In the genomic region with DNA sequence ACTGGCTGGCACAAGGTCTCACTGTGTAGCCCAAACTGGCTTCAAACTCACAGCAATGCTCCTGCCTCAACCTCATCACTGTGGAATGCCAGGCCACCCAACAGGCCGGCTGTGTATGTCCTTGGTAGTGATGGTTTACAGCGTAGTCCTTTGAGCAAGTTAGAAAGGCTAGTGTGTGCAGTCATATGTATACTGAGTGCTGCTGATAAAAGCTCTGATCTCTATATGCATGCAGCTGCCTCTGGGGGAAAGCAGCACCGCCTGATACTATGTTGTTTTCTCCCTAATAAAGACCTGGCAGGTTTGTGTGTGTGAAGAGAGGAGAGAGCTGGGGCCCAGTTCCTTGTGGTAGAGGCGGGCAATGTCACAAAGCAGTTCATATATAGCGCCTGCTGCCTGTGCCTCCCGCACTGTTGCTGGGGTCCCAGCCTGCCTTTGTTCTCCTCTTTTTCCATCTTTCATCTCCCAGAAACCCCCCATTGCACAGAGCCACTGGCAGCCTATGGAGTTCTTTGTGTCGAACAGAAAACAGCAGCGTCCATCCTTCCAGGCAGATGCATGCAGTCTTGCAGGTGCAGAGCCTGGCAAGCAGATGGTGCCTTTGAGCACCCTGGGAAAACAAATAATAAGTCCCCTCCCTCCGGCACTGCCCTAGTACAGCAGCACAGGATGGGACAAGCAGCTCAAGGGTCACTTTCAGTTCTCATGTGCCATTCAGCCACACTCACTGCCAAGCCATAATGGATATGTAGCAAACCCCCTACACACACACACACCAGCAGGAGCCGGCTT, we compare ENCODE assay signal across 8 mouse cellular contexts.
A peak's percentile ranks its signal among the peaks of the same experiment; 100 is the strongest.
DNase-seq lines count a peak whose midpoint lies in the region; ATAC-seq lines count a peak whose summit lies in the region.

No protein-coding gene starts in this region.

- H3K4me1 ChIP-seq in forebrain, embryonic 16.5 days (replicated peaks; ENCODE audit: control insufficient read depth, insufficient read depth, low read length), result peaks cover 16% of the 10 kb centered on the region

- H3K9ac ChIP-seq in forebrain, embryonic 16.5 days (replicated peaks; ENCODE audit: low read depth, low read length), result peak overlapping the region; percentile 16

- H3K27me3 ChIP-seq in forebrain, embryonic 16.5 days (replicated peaks; ENCODE audit: control insufficient read depth, insufficient read depth, low read length), result no peaks in the 10 kb centered on the region

- 4% methylated on average over 10 of the region's 10 CpGs for WGBS in forebrain, embryonic 16.5 days

- intact Hi-C loops in gastrocnemius, postnatal 14 days (cut with DNase I; ENCODE audit: low total_unique reads), result no loop called here

- H3K4me3 ChIP-seq in forebrain, embryonic 16.5 days (replicated peaks; ENCODE audit: low read length), result no peak overlapping the region

- H3K9me3 ChIP-seq in forebrain, embryonic 16.5 days (ENCODE audit: control insufficient read depth, low read length), result no peaks in the 10 kb centered on the region

- H3K36me3 ChIP-seq in forebrain, embryonic 16.5 days (ENCODE audit: control insufficient read depth, insufficient read depth), result no peaks in the 10 kb centered on the region

- peak; percentile 88 for ATAC-seq in forebrain, embryonic 16.5 days

- H3K27ac ChIP-seq in forebrain, embryonic 16.5 days (ENCODE audit: low read length), result peak overlapping the region; percentile 78

- DNase-seq in right cerebral cortex, adult 2 months (ENCODE audit: low spot score in 2 of 2), result peak; percentile 11 to 22
- DNase-seq in right cerebral cortex, postnatal 36 days (ENCODE audit: low spot score in 2 of 2), result no peak
- peak; percentile 57 to 73 for DNase-seq in lung, adult 18-20 months
- peak; percentile 65 for DNase-seq in retina, embryonic 14.5 days (ENCODE audit: low spot score)
- no peak for DNase-seq in spleen, adult 12 weeks (ENCODE audit: low spot score)
- no peak for DNase-seq in layer of hippocampus, adult 8-10 months (ENCODE audit: low spot score in 2 of 2)
- DNase-seq in gastrocnemius, postnatal 14 days, result no peak

- H3K4me2 ChIP-seq in forebrain, embryonic 16.5 days (ENCODE audit: low read length), result peak overlapping the region; percentile 6; the same call in 1 of the 2 replicates

Comparison
In these comparisons a context has a peak if more than half of its experiments do, and no peak if none do; other contexts are left out.
1. DNase-seq: peak in right cerebral cortex, adult 2 months (2 of 2), lung, adult 18-20 months (2 of 2) and retina, embryonic 14.5 days (single experiment); none in right cerebral cortex, postnatal 36 days (0 of 2), spleen, adult 12 weeks (single experiment), layer of hippocampus, adult 8-10 months (0 of 2) and gastrocnemius, postnatal 14 days (single experiment).